In genomic region chr17:31295215-31295891, GRCm38 (mm10) we compare ENCODE assay signal across 8 mouse cellular contexts. TPM values are rescaled to one million over a fixed set of nuclear protein-coding genes. Genes with fewer than 3 reads are reported as not detected.
DNase-seq lines count a peak whose midpoint lies in the region; ATAC-seq and TF ChIP-seq lines count a peak whose summit lies in the region.

No protein-coding gene starts in this region.

- H3K36me3 ChIP-seq in CH12.LX (replicated peaks in 1 of 2; ENCODE audit: control insufficient read depth in 1 of 2, insufficient read depth in 1 of 2, low read length in 1 of 2) = no peaks in the 10 kb centered on the region
- no peaks in the 10 kb centered on the region for H3K36me3 ChIP-seq in hindbrain, embryonic 11.5 days (ENCODE audit: control insufficient read depth, insufficient read depth, low read length)
- no peaks in the 10 kb centered on the region for H3K36me3 ChIP-seq in liver, embryonic 15.5 days (replicated peaks)

- DNase-seq in 416B (ENCODE audit: low read depth) (peak; percentile 88), CH12.LX (ENCODE audit: extremely low read depth) (no peak)
- DNase-seq in embryo, embryonic 9.5 days (ENCODE audit: extremely low spot score) = peak; percentile 39
- DNase-seq in hindbrain, embryonic 11.5 days (ENCODE audit: low spot score) = peak; percentile 65
- peak; percentile 72 to 86 for DNase-seq in natural killer cell, adult 2 months (ENCODE audit: low spot score in 2 of 2)
- peak; percentile 82 for DNase-seq in thymus, postnatal 0 days (ENCODE audit: low spot score)
- DNase-seq in frontal cortex, postnatal 14 days (ENCODE audit: low spot score in 2 of 2) = no peak

- TF ChIP-seq POLR2A in CH12.LX (IDR thresholded peaks at IDR 0.05; ENCODE audit: low read depth, low read length) = peak; percentile 26; the same call in 1 of the 2 replicates

- peaks cover 44% of the 10 kb centered on the region for H3K27me3 ChIP-seq in CH12.LX (replicated peaks)
- H3K27me3 ChIP-seq in hindbrain, embryonic 11.5 days (ENCODE audit: control insufficient read depth, insufficient read depth, low read length) = peaks cover 10% of the 10 kb centered on the region; the same call in 1 of the 2 replicates
- peaks cover 10% of the 10 kb centered on the region; the same call in 1 of the 2 replicates for H3K27me3 ChIP-seq in liver, embryonic 15.5 days

- 19% methylated on average over 24 of the region's 25 CpGs for WGBS in hindbrain, embryonic 11.5 days
- WGBS in liver, embryonic 15.5 days (ENCODE audit: insufficient replicate concordance) = 9% methylated on average over 25 of the region's 25 CpGs

- H3K4me1 ChIP-seq in CH12.LX (ENCODE audit: control insufficient read depth in 1 of 2, insufficient read depth in 2 of 2) = peaks cover 0 to 30% of the 10 kb centered on the region in 2 experiments; a peak in 2 of 4 replicates
- H3K4me1 ChIP-seq in hindbrain, embryonic 11.5 days (replicated peaks; ENCODE audit: control insufficient read depth, insufficient read depth, low read length) = peaks cover 6% of the 10 kb centered on the region; the same call in 1 of the 2 replicates
- peaks cover 36% of the 10 kb centered on the region for H3K4me1 ChIP-seq in liver, embryonic 15.5 days (replicated peaks)

- peak in 1 of 2 experiments; percentile 63; a peak in 2 of 4 replicates for TF ChIP-seq CTCF in CH12.LX (conservative IDR thresholded peaks at IDR 0.05 in 1 of 2, IDR thresholded peaks at IDR 0.05 in 1 of 2; ENCODE audit: low read depth in 2 of 2, low read length in 2 of 2)

- peak overlapping the region; percentile 55 for H3K9ac ChIP-seq in CH12.LX (ENCODE audit: insufficient read depth, low read depth)
- H3K9ac ChIP-seq in hindbrain, embryonic 11.5 days (ENCODE audit: low read depth, low read length) = peak overlapping the region; percentile 86; the same call in 1 of the 2 replicates
- peak overlapping the region; percentile 52; the same call in 1 of the 2 replicates for H3K9ac ChIP-seq in liver, embryonic 15.5 days

- no peaks in the 10 kb centered on the region for H3K9me3 ChIP-seq in CH12.LX (replicated peaks; ENCODE audit: low read length)
- no peaks in the 10 kb centered on the region for H3K9me3 ChIP-seq in hindbrain, embryonic 11.5 days (ENCODE audit: control insufficient read depth, low read length)
- no peaks in the 10 kb centered on the region for H3K9me3 ChIP-seq in liver, embryonic 15.5 days (replicated peaks)

- H3K4me2 ChIP-seq in CH12.LX (ENCODE audit: insufficient read depth, low read depth, poor library complexity, severe bottlenecking) = peak overlapping the region; percentile 97
- peak overlapping the region; percentile 96 for H3K4me2 ChIP-seq in hindbrain, embryonic 11.5 days (replicated peaks; ENCODE audit: low read depth, low read length)
- peak overlapping the region; percentile 88 for H3K4me2 ChIP-seq in liver, embryonic 15.5 days

- peak; percentile 56 for ATAC-seq in hindbrain, embryonic 11.5 days (ENCODE audit: low FRiP score)
- peak; percentile 26; the same call in 1 of the 2 replicates for ATAC-seq in liver, embryonic 15.5 days (ENCODE audit: insufficient read depth)

- no peak; the same call in none of the 2 replicates for TF ChIP-seq RAD21 in CH12.LX (IDR thresholded peaks at IDR 0.05; ENCODE audit: low read depth, low read length)

- H3K79me2 ChIP-seq in CH12.LX (replicated peaks; ENCODE audit: control insufficient read depth, extremely low read depth, insufficient read depth, poor library complexity, severe bottlenecking) = no peaks in the 10 kb centered on the region

- peak overlapping the region; percentile 51; the same call in 1 of the 2 replicates for H3K27ac ChIP-seq in CH12.LX (ENCODE audit: insufficient read depth, low read depth)
- peak overlapping the region; percentile 78 for H3K27ac ChIP-seq in hindbrain, embryonic 11.5 days (ENCODE audit: low read depth, low read length)
- peak overlapping the region; percentile 48; the same call in 1 of the 2 replicates for H3K27ac ChIP-seq in liver, embryonic 15.5 days (replicated peaks)

- dilution Hi-C loops in CH12.LX (cut with MboI; ENCODE audit: extremely low pct_ligation_motif_present, extremely low pct_unique_long_range_greater_than_20kb, low sequenced_read_pairs) = no loop called here

- in situ Hi-C loops in CH12.LX (cut with MboI; ENCODE audit: low pct_ligation_motif_present, low pct_unique_long_range_greater_than_20kb, low sequenced_read_pairs) = no loop called here

- TF ChIP-seq EP300 in CH12.LX (IDR thresholded peaks at IDR 0.05; ENCODE audit: low read length) = no peak

- peak overlapping the region; percentile 11 to 83 (median 48) for H3K4me3 ChIP-seq in CH12.LX (replicated peaks in 1 of 3; ENCODE audit: low read depth in 2 of 3, low read length in 2 of 3, poor library complexity in 1 of 3)
- peak overlapping the region; percentile 59 for H3K4me3 ChIP-seq in hindbrain, embryonic 11.5 days (ENCODE audit: low read depth, low read length)
- peak overlapping the region; percentile 65 for H3K4me3 ChIP-seq in liver, embryonic 15.5 days (replicated peaks)

TF ChIP-seq in CH12.LX, 34 proteins besides CTCF, POLR2A, EP300 and RAD21:
- no peak for TF ChIP-seq TBP (conservative IDR thresholded peaks at IDR 0.05; ENCODE audit: low read depth, low read length)
- no peak for TF ChIP-seq USF1 (IDR thresholded peaks at IDR 0.05; ENCODE audit: low read depth, low read length)
- TF ChIP-seq ELF1 (IDR thresholded peaks at IDR 0.05; ENCODE audit: low read depth, low read length) = peak; percentile 36; the same call in 1 of the 2 replicates
- 0 out of 2 replicates have a peak, but pooled peaks have one; percentile 33 for TF ChIP-seq SIN3A (IDR thresholded peaks at IDR 0.05; ENCODE audit: low read length)
- no peak for TF ChIP-seq USF2 (conservative IDR thresholded peaks at IDR 0.05; ENCODE audit: low read depth, low read length)
- no peak for TF ChIP-seq GABPA (IDR thresholded peaks at IDR 0.05; ENCODE audit: insufficient replicate concordance, low read depth, low read length)
- TF ChIP-seq POLR2AphosphoS2 (IDR thresholded peaks at IDR 0.05; ENCODE audit: low read depth, low read length) = no peak
- TF ChIP-seq ETS1 (conservative IDR thresholded peaks at IDR 0.05; ENCODE audit: low read depth, low read length) = no peak
- 0 out of 2 replicates have a peak, but pooled peaks have one; percentile 30 for TF ChIP-seq UBTF (IDR thresholded peaks at IDR 0.05; ENCODE audit: low read depth, low read length)
- TF ChIP-seq SMC3 (IDR thresholded peaks at IDR 0.05; ENCODE audit: low read depth, low read length) = 0 out of 2 replicates have a peak, but pooled peaks have one; percentile 3
- peak; percentile 30; the same call in 1 of the 2 replicates for TF ChIP-seq BHLHE40 (IDR thresholded peaks at IDR 0.05; ENCODE audit: low read depth, low read length)
- TF ChIP-seq NELFE (IDR thresholded peaks at IDR 0.05; ENCODE audit: low read depth, low read length) = 0 out of 2 replicates have a peak, but pooled peaks have one; percentile 33
- no peak for TF ChIP-seq MAZ (IDR thresholded peaks at IDR 0.05; ENCODE audit: low read depth, low read length)
- TF ChIP-seq NRF1 (IDR thresholded peaks at IDR 0.05; ENCODE audit: low read depth, low read length) = no peak
- no peak for TF ChIP-seq PAX5 (IDR thresholded peaks at IDR 0.05; ENCODE audit: low read length)
TF ChIP-seq in CH12.LX: peak in this region for 6.

RNA-seq across cellular contexts. Expression of gene Slc37a1, which starts 8.8 kb away (rescaled TPM):
- total RNA-seq in CH12.LX (2012; rRNA removed) = 4.7 and 6.6 TPM in 2 replicates
- total RNA-seq in CH12.LX (2014; rRNA removed) = 1.9 and 2.1 TPM in 2 replicates
- polyA plus RNA-seq in CH12.LX (2012; ENCODE audit: insufficient read length, low read depth) = 2.2 and 2.4 TPM in 2 replicates
- polyA plus RNA-seq in hindbrain, embryonic 11.5 days (2014; fragmentation: Nextera tagmentation; extraction: Ambion mirVana) = 13.0 and 13.3 TPM in 2 replicates
- 2.9 and 3.1 TPM in 2 replicates for polyA plus RNA-seq in liver, embryonic 15.5 days (2015; fragmentation: Nextera tagmentation; extraction: Ambion mirVana)
- polyA plus RNA-seq in thymus, postnatal 0 days (2015; fragmentation: Nextera tagmentation; extraction: Ambion mirVana) = 12.8 and 14.1 TPM in 2 replicates

RNA-seq across cellular contexts. Expression of gene Rsph1, which starts 18.2 kb away (rescaled TPM):
- not detected in 2 replicates for total RNA-seq in CH12.LX (2012; rRNA removed)
- not detected in 2 replicates for total RNA-seq in CH12.LX (2014; rRNA removed)
- not detected in 2 replicates for polyA plus RNA-seq in CH12.LX (2012; ENCODE audit: insufficient read length, low read depth)
- 5.1 TPM in 2 replicates for polyA plus RNA-seq in hindbrain, embryonic 11.5 days (2014; fragmentation: Nextera tagmentation; extraction: Ambion mirVana)
- 0.13 and 0.25 TPM in 2 replicates for polyA plus RNA-seq in liver, embryonic 15.5 days (2015; fragmentation: Nextera tagmentation; extraction: Ambion mirVana)
- polyA plus RNA-seq in thymus, postnatal 0 days (2015; fragmentation: Nextera tagmentation; extraction: Ambion mirVana) = 0.90 and 1.2 TPM in 2 replicates

Comparison
In these comparisons a context has a peak if more than half of its experiments do, and no peak if none do; other contexts are left out.
1. DNase-seq: peak in 416B (single experiment), embryo, embryonic 9.5 days (single experiment), hindbrain, embryonic 11.5 days (single experiment), natural killer cell, adult 2 months (2 of 2) and thymus, postnatal 0 days (single experiment); none in CH12.LX (single experiment) and frontal cortex, postnatal 14 days (0 of 2).
2. Peak in every context shown above with its lines, with median percentiles within 50 percentile points of each other: H3K27ac ChIP-seq, H3K4me2 ChIP-seq, H3K4me3 ChIP-seq and H3K9ac ChIP-seq.